Mouse (Mus musculus) urinary bladder, postnatal 36 days (tissue): ENCODE data around the gene Susd1.

Experiments used
- DNase-seq, 2 experiments: peaks; one replicate each; pipeline ENCODE4 v3.0.0; 2022; ENCODE audit warnings: low spot score in 2 of 2, mixed read lengths in 1 of 2

Gene Susd1

DNA sequence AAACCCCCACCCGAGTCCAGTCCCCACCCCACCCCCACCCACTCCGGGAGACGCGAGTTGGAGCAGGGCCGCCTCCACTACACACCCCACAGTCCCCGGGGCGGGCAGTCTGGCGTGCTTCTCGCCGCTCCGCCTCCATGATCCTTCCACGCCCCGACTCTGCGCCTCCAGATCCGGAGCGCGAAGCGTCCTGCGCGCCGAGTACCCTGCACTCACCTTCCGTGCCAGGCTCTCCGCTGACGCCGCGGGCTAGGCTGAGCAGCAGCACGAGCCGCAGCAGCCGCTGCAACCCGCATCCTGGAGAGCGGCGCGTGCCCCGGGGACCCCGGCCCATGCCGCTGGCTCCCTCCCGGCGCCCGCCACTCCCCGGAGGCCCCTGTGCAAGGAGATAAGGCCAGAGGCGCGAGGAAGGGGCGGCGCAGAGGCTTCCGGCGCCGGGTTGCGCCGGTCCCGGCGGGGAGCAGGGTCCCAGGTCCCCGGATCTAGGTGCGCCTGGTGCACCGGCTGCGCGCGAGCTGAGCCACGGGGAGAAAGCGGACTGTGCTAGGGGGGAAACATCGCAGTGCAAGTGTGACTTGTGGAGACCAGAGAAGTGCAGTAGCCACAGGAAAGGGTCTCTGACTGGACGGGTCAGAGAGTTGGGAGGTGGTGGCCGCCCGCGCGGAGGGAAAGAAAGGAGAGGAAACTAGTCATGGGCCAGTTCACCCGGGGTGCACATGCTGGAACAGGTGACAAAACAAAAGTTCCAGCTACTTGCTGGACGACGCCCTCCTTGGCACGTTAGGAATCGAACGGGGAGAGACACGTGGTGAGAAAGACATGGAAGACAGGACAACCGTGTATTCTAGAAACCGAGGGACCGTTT, at the start of gene Susd1:
Gene Susd1 (minus strand): TSS at position 644 of the 865 bp plus-strand sequence.
- peak; percentile 58 to 79 for DNase-seq

DNA sequence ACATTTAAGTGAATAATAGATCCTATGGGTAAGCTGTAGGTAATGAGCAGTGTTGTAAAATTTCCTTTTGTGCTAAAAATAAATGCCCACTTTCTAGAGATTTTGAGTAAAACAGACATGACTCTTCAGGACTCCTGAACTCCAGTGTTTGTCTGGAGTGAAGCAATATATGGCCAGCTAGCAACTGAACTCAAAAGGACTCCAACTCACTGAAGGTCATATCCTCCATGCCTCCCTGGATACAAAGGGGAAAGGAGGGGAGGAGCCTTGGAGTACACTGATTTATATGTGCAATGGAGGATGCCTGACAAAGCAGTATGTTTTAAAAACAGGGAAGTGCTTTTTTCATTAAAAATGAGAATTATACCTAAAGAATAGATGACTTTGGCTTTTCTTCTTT, 32.9 kb upstream of the Susd1 start:
- DNase-seq, result no peak

DNA sequence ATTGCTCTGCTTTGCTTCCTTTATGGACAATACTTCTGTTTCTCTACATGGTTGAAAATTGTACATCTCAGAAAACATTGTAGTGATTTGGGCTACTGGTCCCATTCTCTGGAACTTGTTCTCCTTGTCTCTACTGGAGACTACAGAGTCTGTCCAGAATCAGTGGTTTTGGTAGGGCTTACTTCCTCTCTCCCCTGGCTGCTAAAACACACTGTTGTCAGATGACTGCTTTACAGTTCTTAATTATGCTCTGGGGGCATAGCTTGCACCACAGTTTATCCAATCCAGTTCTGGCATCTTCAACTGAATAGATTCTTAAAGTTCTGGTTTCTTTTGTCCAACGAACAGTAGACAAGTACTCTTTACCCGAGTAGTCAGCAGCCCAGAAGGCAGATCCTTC, 27.0 kb upstream of the Susd1 start:
- DNase-seq, result no peak

DNA sequence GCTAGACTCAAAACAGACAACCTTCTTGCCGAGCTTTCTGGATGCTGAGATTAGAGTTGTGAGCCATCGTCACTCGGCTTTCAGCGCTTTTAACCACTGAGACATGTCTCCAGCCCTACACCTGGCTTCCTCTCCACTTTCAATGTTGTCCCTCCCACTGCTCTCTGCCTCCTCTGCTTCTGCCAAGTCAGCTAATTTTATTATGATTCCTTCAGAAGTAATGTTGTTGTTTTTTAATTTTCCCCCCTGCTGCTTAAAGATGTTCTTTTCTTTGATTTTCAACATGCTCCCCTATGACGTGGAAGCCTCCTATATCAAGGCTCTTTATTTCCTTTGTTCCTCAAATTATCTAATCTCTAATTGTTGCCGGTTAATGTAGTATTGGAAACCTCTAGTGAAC, 26.2 kb upstream of the Susd1 start:
- no peak for DNase-seq

DNA sequence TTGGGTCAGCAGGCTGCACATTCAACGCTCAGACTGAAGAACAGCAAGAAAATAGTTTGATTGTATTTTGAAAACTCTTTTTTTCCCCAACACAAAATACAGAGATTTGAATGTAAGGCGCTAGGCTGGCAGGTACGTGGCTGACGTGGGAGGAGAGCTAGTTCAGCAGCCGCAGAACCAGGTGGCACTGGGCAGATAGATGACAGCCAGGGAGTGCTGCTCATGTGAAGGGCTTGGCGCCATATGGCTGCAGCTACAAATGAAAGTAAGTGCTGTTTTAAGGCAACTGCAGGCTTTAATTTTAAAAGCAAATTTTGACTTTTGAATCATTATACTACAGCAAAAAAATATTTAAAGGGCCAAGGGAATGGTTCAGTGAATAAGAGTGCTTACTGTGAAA, 24.1 kb upstream of the Susd1 start:
- no peak for DNase-seq

DNA sequence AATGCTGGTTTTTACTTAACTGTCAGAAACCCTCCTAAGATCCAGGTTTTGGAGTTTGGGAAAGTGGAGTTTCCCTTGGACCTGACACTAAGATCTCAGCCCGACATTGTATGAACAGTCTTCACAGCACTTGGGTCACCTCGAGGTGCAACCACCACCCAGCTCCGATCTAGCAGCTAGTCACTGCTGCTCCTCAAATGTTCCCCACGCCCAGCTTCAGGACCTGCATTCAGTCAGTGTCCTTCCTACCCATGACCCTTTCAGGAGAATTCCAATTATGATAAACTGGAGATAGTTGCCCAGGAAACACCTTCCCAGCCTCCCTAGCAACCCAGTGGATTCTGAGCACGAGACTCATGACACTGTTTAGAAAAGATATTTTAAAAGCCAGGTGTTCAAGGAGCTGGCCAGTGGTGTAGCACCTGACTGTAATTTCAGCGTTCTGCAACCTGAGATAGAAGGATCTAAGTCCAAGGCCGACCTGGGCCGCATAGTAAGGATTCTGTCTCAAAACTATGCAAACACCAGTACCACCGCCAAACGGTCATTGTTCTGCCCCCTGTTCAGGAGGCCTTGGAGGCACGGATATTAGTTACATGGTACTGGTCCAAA, 22.8 kb upstream of the Susd1 start:
- DNase-seq, result no peak

DNA sequence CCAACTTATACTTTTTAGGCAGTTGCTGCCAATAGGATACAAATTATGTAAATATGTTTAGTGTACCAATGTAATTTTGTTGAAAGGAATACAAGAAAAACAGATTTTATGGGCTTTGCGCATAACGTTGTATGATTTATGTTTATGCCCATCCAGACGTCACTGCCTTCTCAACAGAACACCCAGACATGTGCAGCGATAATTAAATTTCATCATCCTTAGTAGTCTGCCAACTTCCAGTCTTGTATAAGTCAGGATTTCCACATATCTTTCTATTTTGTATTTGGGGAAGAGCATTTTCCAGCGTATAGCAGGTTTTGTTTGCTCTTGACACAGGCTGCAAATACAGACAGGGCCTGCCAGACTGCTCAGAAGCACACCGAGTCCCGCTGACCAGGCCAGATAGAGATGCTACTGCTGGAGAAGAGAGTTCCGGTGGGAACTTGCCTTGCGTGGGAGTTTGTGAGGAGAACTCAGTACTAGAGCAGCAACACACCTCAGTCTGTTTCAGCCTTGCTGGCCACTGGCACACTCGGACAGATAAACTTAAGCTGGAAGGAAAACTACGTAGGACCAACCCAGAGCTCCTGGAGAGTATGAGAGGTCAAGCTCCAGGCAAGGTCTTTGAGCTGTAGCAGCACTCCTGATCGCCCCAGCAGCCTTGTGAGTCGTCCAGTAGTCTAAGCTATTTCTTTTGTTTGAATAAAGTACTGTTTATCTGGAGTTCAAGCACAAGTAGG, 21.0 kb upstream of the Susd1 start:
- no peak for DNase-seq

DNA sequence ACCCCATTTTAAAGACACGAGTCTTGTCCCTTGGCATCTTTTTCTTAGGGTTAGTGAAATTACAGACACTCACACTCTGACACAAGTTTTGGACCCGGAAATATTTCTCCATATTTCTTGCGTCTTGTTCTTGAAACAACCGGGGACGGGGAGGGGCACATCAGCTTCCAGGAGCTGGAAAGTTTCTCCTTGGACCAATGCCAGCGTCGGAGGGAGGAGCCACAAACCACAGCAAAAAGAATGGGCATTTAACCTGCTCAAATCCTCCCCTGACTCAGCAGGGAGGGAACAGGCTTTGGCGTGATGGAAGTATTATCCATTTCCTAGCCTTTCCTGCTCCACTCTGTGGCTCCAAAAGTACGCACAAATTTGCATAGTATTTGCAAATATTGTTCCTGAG, 19.5 kb upstream of the Susd1 start:
- peak in 1 of 2 experiments; percentile 64 for DNase-seq

DNA sequence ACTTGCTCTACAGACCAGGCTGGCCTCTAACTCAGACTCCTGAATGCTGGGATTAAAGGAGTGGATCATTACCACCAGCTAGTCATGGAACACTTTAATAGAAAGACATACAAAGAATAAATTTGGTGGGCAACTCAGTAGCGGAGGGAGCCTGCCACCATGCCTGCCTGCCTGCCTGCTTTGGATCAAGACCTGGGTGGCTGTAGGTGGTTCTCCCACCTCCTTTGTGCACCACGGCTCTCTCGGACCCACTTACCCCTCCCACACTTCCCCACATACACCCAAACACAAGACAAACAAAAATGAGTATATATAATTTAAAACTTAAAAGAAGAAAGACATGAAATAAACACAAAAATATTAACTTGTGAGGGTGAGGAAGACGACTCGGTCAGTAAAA, 18.7 kb upstream of the Susd1 start:
- DNase-seq, result no peak

DNA sequence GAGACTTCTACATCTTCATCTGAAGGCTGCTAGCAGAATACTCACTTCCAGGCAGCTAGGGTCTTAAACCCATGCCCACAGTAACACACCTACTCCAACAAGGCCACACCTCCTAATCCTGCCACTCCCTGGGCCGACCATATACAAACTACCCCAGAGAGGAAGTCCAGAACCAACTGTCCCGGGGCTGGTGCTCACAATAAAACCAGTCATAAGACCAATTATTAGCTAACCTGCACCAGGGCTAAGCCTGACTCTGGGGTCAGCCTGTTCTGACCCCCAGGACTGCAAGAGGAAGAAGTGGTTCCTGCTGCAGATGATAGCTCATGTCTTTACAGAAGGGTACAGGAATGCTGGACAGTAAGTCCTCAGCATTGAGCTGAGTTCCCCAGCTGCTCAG, 17.0 kb upstream of the Susd1 start:
- no peak for DNase-seq

DNA sequence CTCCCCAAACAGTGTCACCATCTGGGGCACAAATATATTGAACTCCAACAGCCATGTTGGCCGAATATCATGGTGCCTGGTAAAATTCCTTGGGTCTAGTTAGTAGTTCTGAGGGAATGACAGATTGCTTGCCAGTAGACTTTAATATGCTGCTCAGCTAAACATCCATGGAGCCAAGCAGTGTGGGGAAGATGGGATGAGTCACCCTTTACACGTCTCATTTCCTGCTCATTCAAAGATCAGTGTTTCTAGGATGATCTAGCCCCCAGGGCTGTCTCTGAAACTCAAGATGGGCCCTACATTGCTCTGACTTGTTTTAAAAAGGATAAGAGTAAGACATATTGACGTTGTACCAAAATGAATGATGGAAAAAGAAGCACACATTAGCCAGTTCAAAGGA, 15.6 kb upstream of the Susd1 start:
- no peak for DNase-seq

DNA sequence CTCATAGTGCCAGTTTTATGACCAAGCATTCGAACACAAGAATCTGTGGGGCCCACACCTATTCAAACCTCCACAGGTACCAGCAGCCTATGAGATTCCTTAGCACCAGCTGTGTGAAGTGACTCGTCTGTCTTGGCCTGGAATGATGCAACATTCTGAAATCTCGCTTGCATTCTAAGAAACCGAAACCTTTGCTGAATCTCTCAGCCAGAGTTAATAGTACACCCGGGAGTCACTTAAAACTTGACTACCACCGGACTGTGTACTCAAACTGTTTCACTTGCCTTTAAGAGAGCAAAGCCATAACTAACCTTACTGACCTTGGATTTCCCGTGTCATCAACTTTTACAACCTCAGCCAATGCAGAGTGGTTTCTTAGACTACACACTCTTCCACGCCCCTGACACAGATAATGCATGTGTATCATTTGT, 14.1 kb upstream of the Susd1 start:
- DNase-seq, result no peak

DNA sequence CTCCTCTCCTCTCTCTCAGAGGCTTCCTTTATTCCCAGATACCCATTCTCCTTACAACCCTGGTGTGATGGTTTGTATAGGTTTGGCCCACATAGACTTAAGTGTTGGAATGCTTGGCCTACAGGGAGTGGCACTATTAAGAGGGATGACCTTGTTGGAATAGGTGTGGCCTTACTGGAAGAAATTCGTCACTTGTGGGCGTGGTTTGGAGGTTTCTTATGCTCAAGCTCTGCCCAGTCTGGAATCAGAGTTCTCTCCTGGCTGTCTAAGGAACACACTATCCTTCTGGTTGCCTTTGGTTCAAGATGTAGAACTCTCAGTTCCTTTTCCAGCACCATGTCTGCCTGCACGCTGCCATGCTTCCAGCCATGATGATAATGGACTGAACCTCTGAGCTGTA, 12.5 kb upstream of the Susd1 start:
- DNase-seq, result no peak

DNA sequence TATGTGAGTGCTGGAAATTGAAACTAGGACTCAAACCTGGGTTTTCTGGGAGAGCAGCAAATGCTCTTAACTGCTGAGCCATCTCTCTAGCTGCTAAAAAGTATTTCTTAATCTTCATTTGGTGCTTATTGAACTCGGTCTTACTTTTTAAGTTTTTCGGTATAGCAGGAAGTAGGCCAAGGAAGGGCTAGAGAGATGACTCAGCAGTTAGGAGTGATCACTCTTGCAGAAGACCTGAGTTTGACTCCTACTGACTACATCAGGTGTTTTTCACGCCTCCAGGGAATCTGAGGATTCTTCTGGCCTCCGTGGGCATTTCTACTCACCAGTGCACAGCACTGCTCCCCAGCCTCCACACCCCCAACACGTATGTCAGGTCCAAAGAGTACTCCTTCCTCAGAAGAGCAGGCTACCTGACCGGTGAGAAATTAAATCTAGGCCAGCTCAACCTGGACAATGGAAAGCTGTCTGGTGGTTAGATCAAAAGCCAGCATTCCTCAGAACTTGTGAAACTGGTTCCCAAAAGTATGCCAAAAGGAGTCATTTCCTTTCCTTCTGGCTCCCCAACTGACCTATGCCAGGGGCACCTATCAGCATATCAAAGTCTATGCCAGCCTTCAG, 11.9 kb upstream of the Susd1 start:
- no peak for DNase-seq

DNA sequence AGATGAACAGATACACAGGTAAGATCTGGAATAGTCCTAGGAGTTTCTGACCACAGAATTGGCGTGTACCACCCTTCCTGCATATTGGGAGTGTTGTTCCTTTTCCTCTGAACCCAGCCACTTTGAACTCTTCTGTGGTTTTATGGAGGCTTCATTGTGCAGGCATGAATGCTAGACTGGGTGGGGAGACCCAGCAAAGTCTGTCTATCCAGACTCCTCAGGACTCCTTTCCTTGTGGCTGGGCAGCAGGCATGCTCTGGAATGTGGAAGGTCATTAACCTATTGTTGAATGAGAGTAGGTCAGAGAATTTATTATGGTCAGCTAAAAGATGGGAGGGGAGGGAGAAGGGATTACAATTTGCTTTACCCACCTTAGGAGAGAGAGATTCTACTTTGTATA, 8.9 kb upstream of the Susd1 start:
- DNase-seq, result no peak

DNA sequence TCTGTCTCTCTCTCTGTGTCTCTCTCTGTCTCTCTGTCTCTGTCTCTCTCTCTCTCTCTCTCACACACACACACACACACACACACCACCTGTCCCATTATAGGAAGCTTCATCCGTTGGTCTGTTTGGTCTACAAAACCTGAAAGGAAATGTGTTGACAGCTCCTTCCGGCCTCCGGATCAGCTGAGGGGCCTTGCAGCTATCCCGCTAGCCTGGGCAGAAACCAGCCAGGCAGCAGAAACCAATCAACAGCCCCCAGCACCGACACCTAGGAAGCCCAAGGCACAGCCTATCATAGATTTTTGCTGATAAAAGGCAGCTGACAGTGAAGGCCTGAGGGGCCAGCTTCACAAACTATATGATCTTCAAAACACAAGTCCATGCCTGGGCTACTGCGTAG, 7.1 kb upstream of the Susd1 start:
- no peak for DNase-seq

DNA sequence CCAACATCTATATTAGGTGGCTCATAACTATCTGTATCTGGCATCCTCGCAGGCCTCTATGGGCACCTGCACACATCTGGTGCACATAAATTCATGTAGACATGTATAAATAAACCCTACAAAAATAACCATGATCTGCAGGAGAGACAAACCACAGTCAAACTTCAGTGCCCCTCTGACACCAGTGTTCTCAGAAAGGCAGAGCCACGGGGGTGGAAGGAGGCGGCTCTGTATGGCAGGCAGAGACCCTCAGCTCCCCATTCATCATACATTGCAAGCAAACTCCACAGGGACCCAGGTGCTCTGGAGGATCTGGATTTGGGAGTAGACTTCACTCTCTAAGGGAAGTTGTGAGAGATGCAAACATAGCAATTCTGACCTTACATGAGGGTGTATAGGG, 6.6 kb upstream of the Susd1 start:
- DNase-seq, result no peak

DNA sequence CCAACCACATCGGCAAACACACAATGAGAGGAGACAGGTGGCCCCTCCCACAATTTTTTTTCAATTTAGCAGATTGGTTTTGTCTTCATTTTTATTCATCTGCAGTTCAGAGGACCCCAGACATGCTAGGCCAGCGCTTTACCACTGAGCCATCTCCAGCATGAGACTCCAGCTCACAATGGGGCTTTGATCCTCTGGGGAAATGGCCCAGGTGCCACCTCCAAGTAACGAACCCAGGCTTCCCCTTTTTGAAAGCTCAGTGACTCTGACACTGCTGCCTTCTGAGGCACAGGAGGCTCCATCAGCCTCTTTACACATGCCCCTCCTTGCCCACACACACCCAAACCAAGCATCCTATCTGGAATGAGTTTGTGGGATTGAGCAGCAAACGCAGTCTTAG, 5.7 kb upstream of the Susd1 start:
- no peak for DNase-seq

DNA sequence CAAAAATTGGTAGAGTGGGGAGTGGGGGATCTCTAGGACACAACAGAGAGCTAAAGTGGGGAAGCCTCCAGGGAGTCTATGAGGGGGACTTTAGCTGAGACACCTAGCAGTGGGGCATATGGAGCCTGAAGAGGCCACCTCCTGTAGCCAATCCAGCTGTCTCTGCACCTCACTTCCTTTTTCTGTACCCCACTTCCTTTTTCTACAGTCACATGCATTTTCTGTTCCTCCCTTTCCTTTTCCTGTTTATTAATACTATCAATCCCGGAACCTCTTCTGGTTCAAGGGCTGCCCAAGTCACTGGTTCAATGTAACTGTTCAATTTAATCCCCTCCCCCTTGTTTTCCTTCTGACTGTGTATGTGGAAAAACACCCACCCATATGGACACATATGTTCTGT, 2.8 kb upstream of the Susd1 start:
- no peak for DNase-seq

DNA sequence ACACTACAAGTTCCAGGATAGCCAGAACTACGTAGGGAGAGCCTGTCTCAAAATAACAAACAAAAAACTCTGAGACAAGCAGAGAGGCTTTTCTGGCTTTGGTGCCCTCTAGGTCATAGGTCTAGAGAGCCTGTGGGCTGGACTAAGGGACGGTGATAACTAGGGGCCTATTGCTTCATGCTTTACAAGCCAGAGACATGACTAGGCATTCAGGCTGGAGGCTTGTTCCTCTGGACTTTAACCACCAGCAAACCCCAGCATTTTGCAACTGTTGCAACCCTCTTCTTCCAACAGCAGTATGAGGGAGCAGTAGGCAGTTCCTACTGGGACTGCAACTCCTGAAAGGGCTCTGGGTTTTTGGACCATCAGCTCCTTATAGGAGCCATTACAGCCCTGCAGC, 1.5 kb upstream of the Susd1 start:
- peak in 1 of 2 experiments; percentile 51 for DNase-seq

DNA sequence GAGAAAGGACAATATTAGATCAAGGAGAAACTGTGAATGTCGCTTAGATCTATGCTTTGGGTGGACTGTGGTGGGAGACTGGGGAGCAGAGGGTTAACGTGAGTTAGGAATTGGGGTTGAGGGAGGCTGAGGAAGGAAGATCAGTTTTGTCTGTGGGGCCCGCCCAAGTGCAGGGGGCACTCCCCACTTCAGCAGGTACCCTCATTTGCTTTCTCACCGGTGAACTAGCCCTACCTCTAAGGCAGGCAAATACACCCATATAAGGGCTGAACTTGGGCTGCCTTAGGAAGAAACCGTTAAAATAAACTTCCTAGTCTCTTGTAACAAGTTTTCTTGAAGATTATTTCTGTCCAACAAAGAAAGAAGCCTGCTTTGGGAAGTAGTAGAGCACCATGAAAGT, 608 bp upstream of the Susd1 start:
- no peak for DNase-seq

DNA sequence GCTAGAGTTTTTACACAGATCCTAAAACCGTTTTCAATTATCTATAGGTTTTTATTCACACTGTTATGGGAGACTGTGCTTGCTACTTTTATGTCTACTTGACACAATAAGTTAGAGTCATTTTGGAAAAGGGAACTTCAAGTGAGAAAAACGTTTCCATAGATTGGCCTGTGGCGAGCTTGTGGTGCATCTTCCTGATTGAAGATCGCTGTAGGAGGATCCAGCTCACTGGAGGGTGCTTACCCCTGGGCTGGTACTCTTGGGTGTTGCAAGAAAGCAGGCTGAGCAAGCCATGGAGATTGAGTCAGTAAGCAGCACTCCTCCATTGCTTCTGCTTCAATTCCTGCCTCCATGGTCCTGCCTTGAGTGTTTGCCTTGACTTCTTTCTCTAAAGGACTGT, 2.5 kb downstream of the Susd1 start:
- DNase-seq, result no peak
